Mouse (Mus musculus): Measurements from ENCODE around the gene Drd3.

Drd3 gene

GRCm38 (mm10) chr16:43753751-43754150 lies at the start of gene Drd3:
Drd3 (plus strand) TSS chr16:43754026.
- no peak for DNase-seq (ENCODE audit: low spot score in 2 of 2)

DNA sequence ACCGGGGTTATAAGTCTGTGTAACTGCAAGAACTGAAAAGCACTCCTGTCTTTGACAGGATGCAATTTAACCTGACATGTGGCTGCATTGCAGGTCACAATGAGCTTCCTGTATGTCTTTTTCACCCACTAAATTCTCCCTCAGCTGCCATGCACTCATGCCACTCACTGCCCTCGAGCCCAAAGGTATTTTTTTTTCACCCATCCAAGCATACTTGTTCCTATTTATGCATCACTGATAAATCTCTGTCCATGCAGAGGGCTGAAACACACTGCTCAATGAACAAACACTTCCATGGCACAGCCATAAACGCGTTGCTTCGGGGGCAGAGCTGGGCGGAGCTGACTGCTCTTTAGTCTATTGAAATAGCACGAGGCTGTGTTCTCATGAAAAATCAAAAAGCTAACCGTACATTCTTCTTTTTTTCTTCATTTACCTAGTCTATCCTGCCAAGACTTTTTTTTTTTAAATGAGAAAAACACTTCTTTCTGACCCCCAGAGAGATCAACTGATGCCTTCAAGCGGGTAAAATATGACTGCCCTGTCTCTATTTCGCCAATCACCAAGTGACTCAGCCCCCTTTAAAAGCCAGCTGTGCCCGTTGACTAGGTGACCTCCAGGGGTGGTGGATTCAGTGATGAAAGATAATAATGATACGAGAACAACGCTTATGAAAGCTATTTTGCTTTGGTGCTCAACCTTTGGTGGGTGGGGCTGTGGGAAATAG lies 45.3 kb upstream of the Drd3 start:
- DNase-seq (ENCODE audit: low spot score in 2 of 2) = no peak

DNA sequence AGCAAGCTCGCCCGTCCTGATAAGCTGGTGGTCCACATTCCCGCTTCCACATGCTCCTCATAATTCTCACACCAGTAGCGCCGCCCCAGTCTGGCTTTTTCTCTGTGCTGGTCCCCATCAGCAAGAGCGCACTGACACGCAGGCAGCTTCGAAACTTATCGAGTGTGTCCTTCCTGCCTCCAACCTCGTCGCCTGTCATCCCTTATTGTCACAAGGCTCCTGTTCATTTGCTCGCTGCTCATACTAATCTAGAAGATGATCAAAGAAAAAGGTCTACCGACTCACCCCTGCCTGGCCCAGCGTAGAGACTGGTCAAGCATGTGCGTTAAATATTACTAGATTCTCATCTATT lies 44.8 kb upstream of the Drd3 start:
- DNase-seq (ENCODE audit: low spot score in 2 of 2) = no peak

GRCm38 (mm10) chr16:43709432-43710133 lies 44.2 kb upstream of the Drd3 start:
- DNase-seq (ENCODE audit: low spot score in 2 of 2) = no peak

DNA sequence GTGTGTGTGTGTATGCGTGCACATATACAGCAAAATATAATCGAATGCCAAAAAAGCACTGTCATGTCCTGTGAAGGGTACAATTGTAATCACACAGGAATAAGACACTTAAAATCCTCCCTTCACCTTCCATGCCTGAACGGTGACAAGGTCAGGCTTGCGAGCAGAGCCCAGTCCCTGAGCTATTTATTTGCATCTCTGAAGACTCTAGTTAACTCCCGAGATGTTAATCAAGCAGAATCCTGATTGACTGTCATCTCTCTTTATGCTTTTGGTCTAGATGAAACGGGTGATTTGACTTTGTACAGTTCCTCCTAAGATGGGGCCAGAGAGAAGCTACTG lies 43.7 kb upstream of the Drd3 start:
- DNase-seq (ENCODE audit: low spot score in 2 of 2) = no peak

GRCm38 (mm10) chr16:43710651-43711050 lies 43.2 kb upstream of the Drd3 start:
- no peak for DNase-seq (ENCODE audit: low spot score in 2 of 2)

GRCm38 (mm10) chr16:43711361-43711760 lies 42.5 kb upstream of the Drd3 start:
- no peak for DNase-seq (ENCODE audit: low spot score in 2 of 2)

GRCm38 (mm10) chr16:43724444-43724843 lies 29.4 kb upstream of the Drd3 start:
- DNase-seq (ENCODE audit: low spot score in 2 of 2) = no peak

- DNase-seq (ENCODE audit: low spot score in 2 of 2) = no peak
Measured at GRCm38 (mm10) chr16:43729506-43730221, 24.2 kb upstream of the Drd3 start.

GRCm38 (mm10) chr16:43730281-43730680 lies 23.5 kb upstream of the Drd3 start:
- no peak for DNase-seq (ENCODE audit: low spot score in 2 of 2)

- no peak for DNase-seq (ENCODE audit: low spot score in 2 of 2)
Measured at GRCm38 (mm10) chr16:43732496-43732895, 21.3 kb upstream of the Drd3 start.

DNA sequence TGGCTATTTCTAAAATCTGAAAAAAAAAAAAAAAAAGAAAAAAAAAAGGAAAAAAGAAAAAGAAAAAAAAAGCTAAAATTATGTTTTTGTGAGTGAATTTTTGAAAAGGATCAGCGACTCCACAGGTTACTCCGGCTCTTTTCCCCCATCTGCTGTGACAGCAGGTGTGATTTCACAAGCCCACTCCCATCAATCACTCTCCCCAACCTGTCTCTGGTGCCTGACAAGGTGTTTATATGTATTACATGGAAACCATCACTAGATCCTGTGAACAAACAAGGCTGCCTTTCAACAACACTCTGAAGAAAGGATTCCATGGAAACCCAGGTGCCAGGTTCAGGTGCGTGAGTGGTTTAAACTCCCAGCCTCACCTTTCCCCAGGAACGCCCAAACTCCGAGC lies 20.9 kb upstream of the Drd3 start:
- no peak for DNase-seq (ENCODE audit: low spot score in 2 of 2)

DNA sequence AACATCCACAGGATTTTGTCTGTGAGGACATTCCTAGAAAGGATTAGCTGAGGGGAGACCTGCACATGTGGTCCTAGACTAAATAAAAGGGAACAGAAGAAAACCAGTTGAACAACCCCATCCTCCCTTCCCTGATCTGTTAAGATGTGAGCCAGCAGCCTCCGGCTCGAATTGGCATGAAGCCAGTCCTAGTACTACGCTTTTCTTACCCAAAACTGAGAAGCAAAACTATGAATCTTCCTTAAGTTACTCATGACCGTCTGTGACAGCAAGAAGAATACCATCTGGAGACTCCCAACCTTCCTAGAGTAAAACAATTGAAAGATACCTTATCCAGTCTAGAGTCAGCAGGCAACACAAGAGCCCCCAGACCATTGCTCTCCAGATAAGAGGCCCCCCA lies 15.9 kb upstream of the Drd3 start:
- DNase-seq (ENCODE audit: low spot score in 2 of 2) = no peak

DNA sequence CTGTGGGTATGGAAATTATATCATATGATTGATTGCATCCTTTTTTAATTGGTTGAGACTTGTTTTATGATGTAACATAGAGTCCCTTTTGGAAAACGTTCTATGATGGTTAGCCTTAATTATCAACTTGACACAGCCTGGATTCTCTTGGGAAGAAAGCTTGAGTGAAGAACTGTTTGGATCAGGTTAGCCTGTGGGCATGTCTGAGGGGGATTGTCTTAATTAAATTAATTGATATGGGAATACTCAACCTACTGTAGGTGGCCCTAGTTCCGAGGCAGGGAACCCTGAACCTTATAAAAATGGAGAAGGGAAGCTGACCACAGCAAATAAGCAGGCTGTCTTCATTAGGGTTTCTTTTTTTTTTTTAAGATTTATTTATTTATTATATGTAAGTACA lies 12.9 kb upstream of the Drd3 start:
- DNase-seq (ENCODE audit: low spot score in 2 of 2) = no peak

DNA sequence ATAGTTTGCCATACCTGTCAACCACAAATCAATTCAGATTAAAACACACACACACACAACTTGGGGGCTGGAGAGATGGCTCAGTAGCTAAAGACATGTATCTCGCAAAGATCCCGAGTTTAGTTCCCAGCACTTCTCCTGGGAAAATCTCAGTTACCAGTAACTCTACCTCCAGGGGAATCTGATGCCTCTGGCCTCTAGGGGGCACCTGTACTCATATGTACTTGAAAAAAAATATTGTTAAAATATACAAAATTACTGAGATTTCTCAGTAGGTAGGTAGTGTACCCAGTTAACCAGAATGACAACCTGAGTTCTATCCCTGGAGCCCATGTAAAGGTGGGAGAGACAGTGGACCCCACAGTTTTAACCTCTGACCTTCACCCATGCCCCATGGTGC lies 5.4 kb upstream of the Drd3 start:
- no peak for DNase-seq (ENCODE audit: low spot score in 2 of 2)

GRCm38 (mm10) chr16:43752900-43753299 lies 926 bp upstream of the Drd3 start:
- DNase-seq (ENCODE audit: low spot score in 2 of 2) = no peak

DNA sequence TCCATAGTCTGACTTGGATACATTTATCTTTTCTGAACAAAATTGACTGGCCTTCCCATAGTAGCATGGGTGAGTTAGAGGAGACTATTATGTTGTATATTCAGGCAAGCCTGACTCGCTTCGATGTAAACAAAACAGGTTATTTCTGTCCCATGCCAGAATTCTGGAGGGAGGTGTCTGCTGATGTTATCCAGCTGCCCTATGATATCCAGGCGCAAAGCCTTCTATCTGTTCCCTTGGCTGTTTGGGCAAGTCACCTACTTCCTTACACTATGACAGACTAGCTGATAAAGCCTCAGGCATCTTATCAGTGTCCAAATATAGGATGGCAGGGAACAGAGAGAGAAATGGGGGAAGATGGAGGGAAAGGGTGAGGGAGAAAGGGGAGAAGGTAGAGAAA lies 18.5 kb downstream of the Drd3 start:
- DNase-seq (ENCODE audit: low spot score in 2 of 2) = no peak

GRCm38 (mm10) chr16:43772766-43773165 lies 18.9 kb downstream of the Drd3 start:
- DNase-seq (ENCODE audit: low spot score in 2 of 2) = no peak

DNA sequence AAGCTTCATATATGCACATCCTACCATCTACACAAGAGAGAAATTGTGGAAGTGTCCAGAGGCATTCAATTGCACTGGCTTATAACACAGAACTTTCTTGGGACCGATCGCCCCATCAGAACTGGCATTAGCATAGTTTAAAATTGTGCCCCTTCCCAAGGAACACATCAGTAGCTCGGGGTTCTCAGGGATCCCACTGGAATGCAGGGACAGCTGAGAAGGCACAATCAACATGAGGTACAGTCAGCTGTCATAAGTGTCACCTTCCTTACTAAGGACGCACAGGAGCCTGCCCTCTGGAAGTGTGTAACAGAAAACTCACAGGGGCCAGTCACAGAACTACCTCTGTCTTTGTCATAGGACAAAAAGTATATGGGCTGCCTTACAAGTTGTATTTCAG lies 19.7 kb downstream of the Drd3 start:
- DNase-seq (ENCODE audit: low spot score in 2 of 2) = no peak

GRCm38 (mm10) chr16:43776886-43777285 lies 23.1 kb downstream of the Drd3 start:
- no peak for DNase-seq (ENCODE audit: low spot score in 2 of 2)

GRCm38 (mm10) chr16:43799541-43799940 lies 45.7 kb downstream of the Drd3 start:
- DNase-seq (ENCODE audit: low spot score in 2 of 2) = no peak

DNA sequence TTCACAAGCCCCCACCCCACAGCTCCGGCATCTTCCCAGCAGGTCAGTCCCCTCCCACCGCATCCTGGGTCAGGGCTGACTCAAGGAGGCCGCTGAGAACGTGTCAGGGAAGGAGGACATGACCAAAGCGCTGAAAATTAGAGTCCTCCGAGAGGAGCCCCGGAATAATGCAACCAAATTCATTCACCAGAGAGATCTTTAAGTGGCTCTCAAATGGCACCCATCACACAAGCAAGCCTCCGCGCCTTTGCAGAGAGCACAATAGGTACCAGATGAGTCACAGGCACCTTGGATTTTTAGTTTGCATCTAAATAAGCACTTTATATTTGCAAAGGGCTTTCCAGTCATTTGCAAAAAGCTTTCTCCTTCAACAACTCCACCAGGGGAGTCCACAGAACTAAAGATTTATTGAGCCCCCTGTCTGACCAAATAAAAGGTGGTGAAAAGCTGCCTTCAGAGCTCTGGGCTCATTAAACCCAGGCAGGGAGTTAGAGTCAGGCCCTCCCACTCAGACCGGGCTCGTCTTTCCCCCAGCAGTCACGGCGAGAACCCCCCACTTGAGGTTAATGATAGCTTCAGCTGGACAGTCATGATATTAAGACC lies 46.4 kb downstream of the Drd3 start:
- no peak for DNase-seq (ENCODE audit: low spot score in 2 of 2)

GRCm38 (mm10) chr16:43801137-43801536 lies 47.3 kb downstream of the Drd3 start:
- DNase-seq (ENCODE audit: low spot score in 2 of 2) = no peak

Measured in right cerebral cortex, postnatal 36 days (tissue).